Mouse (Mus musculus) cerebellum, adult 11-12 months (tissue): ENCODE results near the gene Nsg1.

Source experiments
- DNase-seq: peaks from one replicate; pipeline ENCODE4 v3.0.0; 2022

Nsg1 gene

GRCm38 (mm10) chr5:38137163-38137562 lies 22.5 kb downstream of the Nsg1 start:
- no peak for DNase-seq

- no peak for DNase-seq
Observed at GRCm38 (mm10) chr5:38136247-38136646, 23.5 kb downstream of the Nsg1 start.

GRCm38 (mm10) chr5:38129339-38129738 lies 30.4 kb downstream of the Nsg1 start:
- no peak for DNase-seq

DNA sequence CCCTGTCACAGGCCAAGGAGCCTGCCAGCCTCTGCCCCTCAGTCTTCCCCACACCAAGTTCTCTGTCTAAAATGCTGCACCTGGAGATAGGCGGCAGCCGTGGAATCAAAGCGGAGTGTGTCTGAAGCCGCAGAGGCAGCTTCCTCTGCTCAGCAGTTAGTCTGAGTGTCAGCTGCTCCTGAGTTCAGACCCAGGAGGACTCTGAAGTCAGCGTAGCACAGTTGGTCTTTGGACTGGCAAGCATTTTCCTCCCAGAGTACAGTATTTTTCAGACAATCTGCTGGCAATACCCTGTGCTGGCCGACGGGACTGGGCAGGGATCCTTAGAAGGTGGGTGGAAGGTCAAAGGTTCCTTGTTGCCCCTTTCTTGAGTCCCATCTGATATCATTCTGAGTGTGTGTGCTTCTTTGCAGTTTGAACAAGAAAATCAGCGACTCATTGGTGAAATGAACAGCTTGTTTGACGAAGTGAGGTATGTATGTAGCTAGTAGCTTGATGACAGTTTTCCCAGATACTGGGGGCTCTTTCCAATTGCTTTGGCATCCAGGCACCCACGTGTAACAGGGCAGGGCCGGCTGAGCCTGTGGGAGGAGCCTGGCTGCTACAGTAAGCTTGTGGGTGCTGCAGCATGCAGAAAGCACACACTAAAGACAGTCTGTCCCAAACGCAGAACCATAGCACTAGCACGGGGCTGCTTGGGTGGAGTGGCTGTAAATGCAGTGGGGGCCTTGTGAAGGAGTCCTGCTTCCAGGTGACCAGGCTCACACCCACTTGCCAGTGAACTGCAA lies 33.0 kb downstream of the Nsg1 start:
- DNase-seq, result no peak

DNA sequence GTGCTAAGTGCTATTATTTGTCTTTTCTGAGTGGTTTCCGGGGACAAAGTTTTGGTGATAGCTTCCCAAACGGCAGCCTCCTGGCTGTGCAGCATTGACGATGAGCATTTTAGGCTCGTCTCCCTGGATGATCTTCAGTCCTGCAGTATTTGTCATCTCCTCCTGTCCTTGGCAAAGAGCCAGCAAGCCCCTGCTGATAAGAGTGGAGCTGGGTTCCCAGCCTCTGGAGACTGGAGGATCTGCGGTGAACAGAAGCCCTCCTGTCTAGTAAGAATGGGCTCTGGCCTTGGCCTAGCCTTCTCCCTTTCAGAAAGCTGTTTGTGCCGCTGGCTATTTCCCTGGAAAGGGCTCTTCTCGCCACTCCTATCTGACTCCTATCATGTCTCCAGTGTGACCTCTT lies 38.0 kb downstream of the Nsg1 start:
- DNase-seq, result no peak

- DNase-seq, result no peak
Observed at GRCm38 (mm10) chr5:38119268-38119667, 40.4 kb downstream of the Nsg1 start.

- DNase-seq, result no peak
Observed at GRCm38 (mm10) chr5:38117056-38117455, 42.7 kb downstream of the Nsg1 start.

- no peak for DNase-seq
Observed at GRCm38 (mm10) chr5:38114526-38114925, 45.2 kb downstream of the Nsg1 start.

DNA sequence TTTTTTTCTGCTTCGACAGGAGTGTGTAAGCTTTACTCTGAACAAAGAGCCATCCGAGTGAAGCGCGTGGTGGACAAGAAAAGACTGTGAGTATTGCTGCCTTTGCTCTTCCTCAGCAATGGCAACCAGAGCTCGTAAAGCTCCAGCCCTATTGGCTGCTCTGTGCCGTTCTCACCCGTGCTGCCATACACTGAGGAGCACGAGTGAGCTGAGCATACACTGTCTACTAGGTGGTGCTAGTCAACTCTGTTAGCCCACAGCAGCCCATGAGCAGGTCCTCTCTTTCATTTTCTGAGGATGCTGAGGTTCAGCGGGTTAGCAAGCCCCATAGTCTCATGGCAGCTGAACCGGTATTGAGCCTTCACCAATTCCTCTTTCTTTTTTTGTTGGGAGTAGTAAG lies 52.9 kb downstream of the Nsg1 start:
- DNase-seq, result no peak

- no peak for DNase-seq
Observed at GRCm38 (mm10) chr5:38106080-38106697, 53.5 kb downstream of the Nsg1 start.

- no peak for DNase-seq
Observed at GRCm38 (mm10) chr5:38102945-38103344, 56.8 kb downstream of the Nsg1 start.

- no peak for DNase-seq
Observed at GRCm38 (mm10) chr5:38099139-38099676, 60.5 kb downstream of the Nsg1 start.

DNA sequence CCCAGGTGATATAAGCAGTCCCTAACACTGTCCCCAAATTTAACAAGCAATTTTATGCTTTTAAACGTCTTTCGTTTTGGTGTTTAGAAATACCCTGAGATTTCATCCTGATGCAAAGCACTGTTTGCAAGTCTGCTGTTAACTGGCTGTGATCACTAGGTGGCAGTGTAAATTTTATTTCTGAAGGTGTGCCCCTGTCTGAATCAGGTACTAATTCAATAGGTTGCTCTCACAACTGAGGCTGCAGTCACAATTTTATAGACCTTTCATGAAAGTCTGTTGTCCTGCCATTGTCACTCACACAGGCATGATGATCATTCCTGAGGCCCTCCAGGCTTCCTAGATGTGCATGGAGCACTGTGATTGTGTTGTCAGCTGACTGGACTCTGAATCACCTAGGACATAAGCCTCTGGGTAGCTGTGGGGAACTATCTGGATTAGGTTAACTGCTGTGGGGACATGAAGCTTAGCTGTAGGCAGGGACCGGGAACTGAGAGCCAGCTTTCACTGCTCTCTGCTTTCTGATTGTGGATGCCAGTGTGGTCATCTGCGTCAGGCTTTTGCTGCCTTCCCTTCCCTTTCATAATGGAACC lies 62.1 kb downstream of the Nsg1 start:
- DNase-seq, result no peak

GRCm38 (mm10) chr5:38094331-38094730 lies 65.4 kb downstream of the Nsg1 start:
- DNase-seq, result no peak

DNA sequence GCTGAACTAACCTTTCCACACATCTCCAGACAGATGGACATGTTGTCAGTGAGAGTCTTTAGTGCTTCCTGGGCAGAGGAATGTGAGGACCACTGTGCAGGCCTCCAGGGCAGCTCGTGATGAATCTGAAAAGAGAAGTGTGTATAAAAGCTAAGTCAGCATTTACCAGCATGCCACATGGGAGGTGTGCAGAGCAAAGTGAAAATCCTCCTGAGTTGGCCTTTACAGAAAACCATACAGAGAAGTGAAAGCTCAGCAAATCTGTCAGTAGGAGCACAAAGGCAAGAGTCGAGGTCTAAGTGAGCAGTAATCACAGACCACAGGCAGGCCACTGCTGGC lies 67.8 kb downstream of the Nsg1 start:
- no peak for DNase-seq

GRCm38 (mm10) chr5:38091046-38091965 lies 68.4 kb downstream of the Nsg1 start:
- DNase-seq, result no peak

DNA sequence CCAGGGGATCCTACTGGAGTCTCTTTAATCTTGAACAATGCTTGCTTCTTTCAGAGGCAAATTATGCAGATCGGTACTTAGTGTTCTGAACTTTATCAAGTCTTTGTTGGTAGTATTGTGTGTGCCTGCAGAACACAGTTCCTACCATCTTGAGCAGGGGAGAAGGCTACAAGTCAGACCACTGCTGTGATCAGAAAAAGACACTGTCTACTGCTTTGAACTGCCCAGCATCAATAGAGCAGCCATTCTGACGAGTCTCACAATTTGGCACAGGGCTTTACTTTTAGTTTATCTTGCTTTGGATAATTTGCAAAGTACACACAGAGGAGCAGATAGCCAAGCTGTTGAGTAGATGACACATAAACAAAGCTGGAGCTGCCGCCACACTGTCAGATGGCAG lies 69.1 kb downstream of the Nsg1 start:
- DNase-seq, result no peak

- DNase-seq, result no peak
Observed at GRCm38 (mm10) chr5:38090111-38090510, 69.6 kb downstream of the Nsg1 start.
